Mouse (Mus musculus) neural tube, embryonic 11.5 days (tissue): Measurements from ENCODE around the gene Clec2i. TPM values are rescaled to one million over a fixed set of nuclear protein-coding genes. Genes with fewer than 3 reads are reported as not detected.
"Not testable (repeated sequence)": the region's sequence is repeated elsewhere in the genome, so short reads cannot be mapped to it uniquely, and the experiment has no call there.

Source experiments
- ATAC-seq: fragments of 200-750 bp; cut with Nextera tagmentation; 2 replicates; pipeline ENCODE4 v1.8.0; 2017; ENCODE audit warnings: moderate number of reproducible peaks, mild to moderate bottlenecking, moderate TSS enrichment, moderate library complexity; ENCODE audit not compliant: insufficient read depth, low FRiP score, low TSS enrichment
- DNase-seq: peaks from one replicate; pipeline ENCODE4 v3.0.0-alpha.2; 2015; ENCODE audit warnings: low spot score
- H3K27ac ChIP-seq: fragments of 300-500 bp; sonication (generic); 2 replicates; pipeline ENCODE4 v1.5.1; 2014; ENCODE audit warnings: low read depth, mild to moderate bottlenecking, low read length
- H3K27me3 ChIP-seq: fragments of 300-500 bp; sonication (generic); 2 replicates; pipeline ENCODE4 v1.6.1; 2014; ENCODE audit warnings: mild to moderate bottlenecking, low read length, mixed read lengths; ENCODE audit not compliant: control insufficient read depth, insufficient read depth
- H3K36me3 ChIP-seq: fragments of 300-500 bp; sonication (generic); 2 replicates; pipeline ENCODE4 v1.6.1; 2014; ENCODE audit warnings: mild to moderate bottlenecking, low read length, moderate library complexity, mixed read lengths; ENCODE audit not compliant: control insufficient read depth, insufficient read depth
- H3K4me1 ChIP-seq: fragments of 300-500 bp; sonication (generic); 2 replicates; pipeline ENCODE4 v1.6.1; 2014; ENCODE audit warnings: low read length, mixed read lengths; ENCODE audit not compliant: control insufficient read depth, insufficient read depth
- H3K4me2 ChIP-seq: fragments of 300-500 bp; sonication (generic); 2 replicates; pipeline ENCODE4 v1.6.1; 2014; ENCODE audit warnings: low read depth, mild to moderate bottlenecking, moderate library complexity
- H3K4me3 ChIP-seq: fragments of 300-500 bp; sonication (generic); 2 replicates; pipeline ENCODE4 v1.5.1; 2014; ENCODE audit warnings: low read depth, low read length
- H3K9ac ChIP-seq: fragments of 300-500 bp; sonication (generic); 2 replicates; pipeline ENCODE4 v1.6.1; 2014; ENCODE audit warnings: mild to moderate bottlenecking, low read length
- H3K9me3 ChIP-seq: fragments of 300-500 bp; sonication (generic); 2 replicates; pipeline ENCODE4 v1.6.1; 2016; ENCODE audit warnings: low read length; ENCODE audit not compliant: control insufficient read depth
- WGBS: fragments of 180-500 bp; shearing (Covaris S2); extraction: QIAGEN DNeasy Blood & Tissue Kit; methylation state at CpG from one replicate; pipeline ENCODE4 v1.1.7; 2014; 5-methylcytosine and 5-hydroxymethylcytosine counted together
- polyA plus RNA-seq: library from polyadenylated mRNA; unstranded; fragments of >200 nt; fragmentation: Nextera tagmentation; extraction: Ambion mirVana; gene quantifications from 2 replicates; pipeline ENCODE4 v1.2.1, GENCODE M21; 2014

Clec2i gene
- polyA plus RNA-seq: not detected in 2 replicates

GRCm38 (mm10) chr6:128887091-128887790 lies at the start of gene Clec2i:
Clec2i (plus strand) TSS chr6:128887588.
- H3K4me1 ChIP-seq, H3K27me3 ChIP-seq, DNase-seq, ATAC-seq, H3K4me2 ChIP-seq, H3K9me3 ChIP-seq, H3K9ac ChIP-seq, H3K36me3 ChIP-seq, H3K27ac ChIP-seq, H3K4me3 ChIP-seq: not testable (repeated sequence)
- 91% methylated on average over 6 of the region's 6 CpGs for WGBS

GRCm38 (mm10) chr6:128838342-128839265 lies 48.8 kb upstream of the Clec2i start:
- Histone ChIP-seq H3K27me3 (no peaks in the 10 kb centered on the region), H3K9me3 (no peaks in the 10 kb centered on the region), H3K4me2 (peak overlapping the region; percentile 60), H3K9ac (peak overlapping the region; percentile 78), H3K36me3 (no peaks in the 10 kb centered on the region), H3K4me3 (peak overlapping the region; percentile 68), H3K4me1 (no peaks in the 10 kb centered on the region), H3K27ac (peak overlapping the region; percentile 40; the same call in 1 of the 2 replicates)
- DNase-seq: peak; percentile 91
- peak; percentile 60 for ATAC-seq
- WGBS: under 1% methylated on average over 49 of the region's 49 CpGs

GRCm38 (mm10) chr6:128839266-128839771 lies 48.1 kb upstream of the Clec2i start:
- Histone ChIP-seq H3K4me2 (peak overlapping the region; percentile 60), H3K9me3 (no peaks in the 10 kb centered on the region), H3K36me3 (no peaks in the 10 kb centered on the region), H3K9ac (peak overlapping the region; percentile 55), H3K27me3 (no peaks in the 10 kb centered on the region), H3K4me3 (peak overlapping the region; percentile 68), H3K27ac (peak overlapping the region; percentile 39; the same call in 1 of the 2 replicates), H3K4me1 (no peaks in the 10 kb centered on the region)
- 0% methylated on average over 17 of the region's 17 CpGs for WGBS
- DNase-seq (peak; percentile 85), ATAC-seq (peak; percentile 10)

GRCm38 (mm10) chr6:128839921-128840320 lies 47.5 kb upstream of the Clec2i start:
- ATAC-seq (no peak), DNase-seq (no peak)
- H3K27ac ChIP-seq: no peak overlapping the region
- H3K9ac ChIP-seq: no peak overlapping the region
- H3K9me3 ChIP-seq: no peaks in the 10 kb centered on the region
- H3K27me3 ChIP-seq: no peaks in the 10 kb centered on the region
- no peak overlapping the region for H3K4me3 ChIP-seq
- H3K4me1 ChIP-seq: no peaks in the 10 kb centered on the region
- WGBS: 63% methylated on average over 7 of the region's 7 CpGs
- H3K36me3 ChIP-seq: no peaks in the 10 kb centered on the region
- peak overlapping the region; percentile 60; the same call in 1 of the 2 replicates for H3K4me2 ChIP-seq

- H3K36me3 ChIP-seq, H3K4me2 ChIP-seq, H3K4me3 ChIP-seq, H3K9ac ChIP-seq, H3K27me3 ChIP-seq, H3K4me1 ChIP-seq, DNase-seq, H3K9me3 ChIP-seq, ATAC-seq, H3K27ac ChIP-seq: not testable (repeated sequence)
- 81% methylated on average over 3 of the region's 3 CpGs for WGBS
Measured at GRCm38 (mm10) chr6:128840669-128841068, 46.7 kb upstream of the Clec2i start.

GRCm38 (mm10) chr6:128841327-128842089 lies 45.9 kb upstream of the Clec2i start:
- DNase-seq (no peak), ATAC-seq (no peak)
- no peak overlapping the region for H3K4me3 ChIP-seq
- H3K4me1 ChIP-seq: no peaks in the 10 kb centered on the region
- H3K27ac ChIP-seq: no peak overlapping the region
- H3K27me3 ChIP-seq: no peaks in the 10 kb centered on the region
- H3K9me3 ChIP-seq: no peaks in the 10 kb centered on the region
- WGBS: 46% methylated on average over 4 of the region's 4 CpGs
- H3K9ac ChIP-seq: no peak overlapping the region
- peak overlapping the region; percentile 72 for H3K4me2 ChIP-seq
- no peaks in the 10 kb centered on the region for H3K36me3 ChIP-seq

GRCm38 (mm10) chr6:128842356-128842944 lies 44.9 kb upstream of the Clec2i start:
- WGBS: 2% methylated on average over 20 of the region's 20 CpGs
- H3K27me3 ChIP-seq: no peaks in the 10 kb centered on the region
- peak overlapping the region; percentile 72 for H3K4me2 ChIP-seq
- H3K4me3 ChIP-seq: peak overlapping the region; percentile 79
- H3K36me3 ChIP-seq: no peaks in the 10 kb centered on the region
- no peaks in the 10 kb centered on the region for H3K9me3 ChIP-seq
- DNase-seq (no peak), ATAC-seq (no peak)
- peak overlapping the region; percentile 80 for H3K9ac ChIP-seq
- 0 out of 2 replicates have a peak overlapping the region, but pooled peaks have one; percentile 39 for H3K27ac ChIP-seq
- no peaks in the 10 kb centered on the region for H3K4me1 ChIP-seq
